Mouse (Mus musculus): ENCODE data around the gene 1700001J03Rik.
"Not testable (repeated sequence)": the region's sequence is repeated elsewhere in the genome, so short reads cannot be mapped to it uniquely, and the experiment has no call there.

DNA sequence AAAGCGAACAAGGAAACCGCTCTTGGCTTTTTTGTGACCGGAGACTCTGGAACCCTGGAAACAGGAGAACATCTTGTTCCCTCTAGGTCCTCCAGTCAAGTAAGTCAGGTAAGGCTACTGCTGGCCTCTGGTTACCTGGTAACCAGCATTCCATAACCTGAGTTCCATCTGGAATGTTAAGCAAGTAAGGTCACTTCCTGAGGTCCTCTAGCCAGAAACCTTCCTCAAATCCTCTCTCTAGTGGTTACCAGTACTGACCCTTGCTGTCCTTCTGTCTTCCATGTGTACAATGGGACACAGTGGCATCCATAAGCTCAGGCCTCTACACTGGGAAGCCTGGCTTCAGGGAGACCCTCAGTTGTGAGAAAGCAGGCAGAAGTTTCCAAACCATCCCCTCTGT is 24.7 kb downstream of the 1700001J03Rik start, which contains the start of gene Gm5565:
- TF ChIP-seq CTCF, EP300 (IDR thresholded peaks at IDR 0.05; ENCODE audit: low read depth): not testable (repeated sequence)

Measured in liver, postnatal 0 days (tissue).